Mouse (Mus musculus) gastrocnemius, postnatal 36 days (tissue): ENCODE measurements around the gene Prkg1. TPM values are rescaled to one million over a fixed set of nuclear protein-coding genes. Genes with fewer than 3 reads are reported as not detected.
"Not testable (repeated sequence)": the region's sequence is repeated elsewhere in the genome, so short reads cannot be mapped to it uniquely, and the experiment has no call there.

Source experiments
- DNase-seq, 2 experiments: peaks; one replicate each; pipeline ENCODE4 v3.0.0; 2022
- intact Hi-C: fragments of 180-260 bp; cut with DNase I; formaldehyde crosslinking; loops from one replicate; pipeline ENCODE4 v1.15.1; 2025
- total RNA-seq, 2 experiments: library from RNA; stranded (reverse); gene quantifications; 2 replicates each; pipeline ENCODE4 v1.2.3; 2021

The Prkg1 gene
- total RNA-seq, 2 experiments from 2014 or later = 23.1 to 37.4 TPM

DNA sequence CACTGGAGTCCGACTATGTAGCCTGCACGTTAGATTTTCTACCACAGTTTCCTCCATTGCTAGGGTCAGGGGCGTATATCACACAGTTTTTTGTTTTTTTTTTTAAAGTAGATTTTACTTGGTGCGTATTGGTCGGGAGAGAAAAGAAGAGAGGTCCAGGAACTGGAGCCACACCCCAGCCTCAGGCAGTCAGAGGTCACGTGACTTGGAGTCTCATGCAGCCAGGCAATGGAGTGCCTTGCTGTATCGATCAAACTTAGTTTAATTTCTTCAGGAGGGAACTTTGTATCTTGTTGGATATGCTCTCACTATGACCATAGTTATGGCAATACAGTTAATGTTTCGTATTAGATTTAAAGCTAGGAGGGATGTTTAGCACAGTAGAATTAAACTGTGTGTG lies 1212.6 kb downstream of the Prkg1 start:
- no peak for DNase-seq
- intact Hi-C loops = loop anchor here (5.0 kb wide), 1 partner anchor 120 kb away; no protein-coding TSS in a partner anchor

DNA sequence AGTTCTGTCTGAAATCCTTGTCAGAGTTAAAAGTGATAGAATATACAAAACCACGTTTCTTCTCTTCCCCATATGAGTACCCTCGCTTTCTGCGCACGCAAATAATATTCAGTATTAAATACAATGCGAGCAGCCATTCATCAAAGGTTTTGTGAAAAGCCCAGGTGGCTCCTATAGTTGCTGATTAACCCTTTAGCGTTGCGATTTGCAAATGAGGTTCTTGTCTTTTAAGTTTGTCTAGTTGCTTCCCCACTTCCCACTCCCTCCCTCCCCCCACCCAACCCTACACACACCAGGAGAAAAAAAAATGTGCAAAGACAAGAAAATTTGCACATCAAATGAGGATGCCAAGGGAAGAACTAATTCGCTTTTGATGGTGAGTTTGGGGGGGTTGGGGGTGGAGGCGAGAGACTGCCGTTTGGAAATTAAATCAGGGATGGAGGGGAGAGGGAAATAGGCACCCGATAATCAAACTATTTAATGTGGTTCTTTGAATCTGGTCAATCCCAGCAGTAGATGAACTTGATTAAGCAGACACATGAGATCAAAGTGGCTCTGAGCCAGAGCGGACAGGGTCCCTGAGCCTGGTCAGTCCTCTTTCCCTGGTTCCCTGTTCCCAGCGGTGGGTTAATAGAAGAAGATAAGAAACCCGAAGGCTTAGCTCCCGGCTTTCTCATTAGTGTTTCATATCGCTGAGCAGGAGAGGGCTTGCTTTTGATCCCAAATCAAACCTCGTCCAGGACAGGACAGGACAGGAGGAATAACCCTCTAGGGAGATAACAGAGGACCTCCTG lies 1214.8 kb downstream of the Prkg1 start:
- intact Hi-C loops = loop anchor here (5.0 kb wide), 1 partner anchor 118 kb away; no protein-coding TSS in a partner anchor
- DNase-seq = no peak

- DNase-seq = no peak
- intact Hi-C loops = no loop called here
Observed at GRCm38 (mm10) chr19:30549044-30549853, 1215.6 kb downstream of the Prkg1 start, which contains the start of gene Dkk1. Gene Dkk1, minus strand, starts transcription at chr19:30549665.

- intact Hi-C loops = no loop called here
Observed at GRCm38 (mm10) chr19:30548411-30549043, 1216.3 kb downstream of the Prkg1 start.

GRCm38 (mm10) chr19:30539365-30539941 lies 1225.4 kb downstream of the Prkg1 start:
- DNase-seq, intact Hi-C loops: not testable (repeated sequence)

More at GRCm38 (mm10) chr19:30548411-30549043, 1216.3 kb downstream of the Prkg1 start:
- no peak for DNase-seq

DNA sequence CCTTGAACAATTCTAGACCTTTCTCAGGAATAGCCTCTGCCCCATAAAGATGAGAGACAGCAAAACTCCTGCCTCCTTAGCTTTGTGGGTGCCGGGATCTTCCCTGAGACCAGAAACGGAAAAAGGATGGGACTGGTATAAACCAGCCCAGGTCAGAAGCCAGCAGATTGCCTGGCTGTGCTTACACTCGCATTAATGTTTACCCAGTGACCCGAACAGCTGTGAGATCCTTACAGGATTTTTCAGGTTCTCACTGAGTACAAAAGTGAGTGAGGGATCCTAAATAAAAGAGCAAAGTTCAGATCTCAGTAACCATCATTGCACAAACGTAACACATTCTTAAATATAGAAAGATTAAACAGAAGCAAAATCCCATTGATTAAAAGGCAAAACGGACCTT lies 1248.1 kb downstream of the Prkg1 start:
- intact Hi-C loops = no loop called here
- DNase-seq = no peak

Other genes starting within 250 kb of the Prkg1 start
- not detected for gene A1cf, start 103.7 kb upstream of the Prkg1 start, total RNA-seq